Mouse (Mus musculus): ENCODE measurements around the gene Tmem42. TPM values are rescaled to one million over a fixed set of nuclear protein-coding genes. Genes with fewer than 3 reads are reported as not detected.

Tmem42 gene
- polyA plus RNA-seq (2012; rRNA removed) = 10.3 and 12.0 TPM in 2 replicates

- H3K4me1 ChIP-seq (ENCODE audit: control insufficient read depth, insufficient read depth, insufficient read length) = peaks cover 2% of the 10 kb centered on the region
- H3K36me3 ChIP-seq (ENCODE audit: control insufficient read depth, insufficient read depth, low read length) = no peaks in the 10 kb centered on the region
These were observed at the start of gene Tmem42 for GRCm38 (mm10) chr9:123020995-123021631. Tmem42 (plus strand) TSS chr9:123021326.

GRCm38 (mm10) chr9:122998406-122999192, 22.5 kb upstream of the Tmem42 start:
- TF ChIP-seq CTCF (IDR thresholded peaks at IDR 0.05; ENCODE audit: extremely low read depth, insufficient read depth, insufficient read length, insufficient replicate concordance) (no peak), POLR2A (IDR thresholded peaks at IDR 0.05; ENCODE audit: low read depth, low read length) (no peak)
- H3K4me3 ChIP-seq (ENCODE audit: extremely low read depth, insufficient read depth, insufficient read length) = no peak overlapping the region
- no peak overlapping the region for H3K27ac ChIP-seq (ENCODE audit: insufficient read depth, low read length)
- no peak for DNase-seq (ENCODE audit: low read depth in 1 of 2, low spot score in 2 of 2)
- H3K4me1 ChIP-seq (ENCODE audit: control insufficient read depth, insufficient read depth, insufficient read length) = peaks cover 6% of the 10 kb centered on the region
- no peaks in the 10 kb centered on the region; the same call in 1 of the 2 replicates for H3K36me3 ChIP-seq (ENCODE audit: control insufficient read depth, insufficient read depth, low read length)
- H3K27me3 ChIP-seq (ENCODE audit: control insufficient read depth, insufficient read depth, low read length) = no peaks in the 10 kb centered on the region
- WGBS = 25% methylated on average over 10 of the region's 10 CpGs

More at GRCm38 (mm10) chr9:123020995-123021631, at the start of gene Tmem42:
- DNase-seq (ENCODE audit: low read depth in 1 of 2, low spot score in 2 of 2) = peak; percentile 72 to 76
- Histone ChIP-seq H3K27ac (ENCODE audit: insufficient read depth, low read length) (peak within 1 kb of the TSS; percentile 90), H3K27me3 (ENCODE audit: control insufficient read depth, insufficient read depth, low read length) (no peaks in the 10 kb centered on the region), H3K4me3 (ENCODE audit: extremely low read depth, insufficient read depth, insufficient read length) (peak within 1 kb of the TSS; percentile 78)
- TF ChIP-seq CTCF (IDR thresholded peaks at IDR 0.05; ENCODE audit: extremely low read depth, insufficient read depth, insufficient read length, insufficient replicate concordance) = no peak
- TF ChIP-seq POLR2A (IDR thresholded peaks at IDR 0.05; ENCODE audit: low read depth, low read length) = peak; percentile 1; the same call in 1 of the 2 replicates
- under 1% methylated on average over 55 of the region's 69 CpGs for WGBS

GRCm38 (mm10) chr9:122999193-122999586, 21.9 kb upstream of the Tmem42 start:
- Histone ChIP-seq H3K4me3 (ENCODE audit: extremely low read depth, insufficient read depth, insufficient read length) (no peak overlapping the region), H3K27ac (ENCODE audit: insufficient read depth, low read length) (no peak overlapping the region), H3K36me3 (ENCODE audit: control insufficient read depth, insufficient read depth, low read length) (no peaks in the 10 kb centered on the region; the same call in 1 of the 2 replicates), H3K27me3 (ENCODE audit: control insufficient read depth, insufficient read depth, low read length) (no peaks in the 10 kb centered on the region), H3K4me1 (ENCODE audit: control insufficient read depth, insufficient read depth, insufficient read length) (peaks cover 6% of the 10 kb centered on the region)
- WGBS = 55% methylated on average over 4 of the region's 4 CpGs
- no peak for DNase-seq (ENCODE audit: low read depth in 1 of 2, low spot score in 2 of 2)
- no peak for TF ChIP-seq POLR2A (IDR thresholded peaks at IDR 0.05; ENCODE audit: low read depth, low read length)
- TF ChIP-seq CTCF (IDR thresholded peaks at IDR 0.05; ENCODE audit: extremely low read depth, insufficient read depth, insufficient read length, insufficient replicate concordance) = no peak

- Histone ChIP-seq H3K4me3 (ENCODE audit: extremely low read depth, insufficient read depth, insufficient read length) (no peak overlapping the region), H3K27me3 (ENCODE audit: control insufficient read depth, insufficient read depth, low read length) (no peaks in the 10 kb centered on the region), H3K36me3 (ENCODE audit: control insufficient read depth, insufficient read depth, low read length) (no peaks in the 10 kb centered on the region), H3K27ac (ENCODE audit: insufficient read depth, low read length) (no peak overlapping the region), H3K4me1 (ENCODE audit: control insufficient read depth, insufficient read depth, insufficient read length) (no peaks in the 10 kb centered on the region)
- no peak for DNase-seq (ENCODE audit: low read depth in 1 of 2, low spot score in 2 of 2)
- no peak for TF ChIP-seq POLR2A (IDR thresholded peaks at IDR 0.05; ENCODE audit: low read depth, low read length)
- TF ChIP-seq CTCF (IDR thresholded peaks at IDR 0.05; ENCODE audit: extremely low read depth, insufficient read depth, insufficient read length, insufficient replicate concordance) = no peak
- 100% methylated on average over 2 of the region's 2 CpGs for whole genome bisulfite sequencing
These were observed 16.4 kb upstream of the Tmem42 start for GRCm38 (mm10) chr9:123004718-123005117.

- WGBS = 96% methylated on average over 6 of the region's 6 CpGs
- no peaks in the 10 kb centered on the region for H3K4me1 ChIP-seq (ENCODE audit: control insufficient read depth, insufficient read depth, insufficient read length)
- H3K27me3 ChIP-seq (ENCODE audit: control insufficient read depth, insufficient read depth, low read length) = no peaks in the 10 kb centered on the region
- no peak overlapping the region for H3K27ac ChIP-seq (ENCODE audit: insufficient read depth, low read length)
- TF ChIP-seq POLR2A (IDR thresholded peaks at IDR 0.05; ENCODE audit: low read depth, low read length) (no peak), CTCF (IDR thresholded peaks at IDR 0.05; ENCODE audit: extremely low read depth, insufficient read depth, insufficient read length, insufficient replicate concordance) (no peak)
- H3K4me3 ChIP-seq (ENCODE audit: extremely low read depth, insufficient read depth, insufficient read length) = no peak overlapping the region
- H3K36me3 ChIP-seq (ENCODE audit: control insufficient read depth, insufficient read depth, low read length) = no peaks in the 10 kb centered on the region; the same call in 1 of the 2 replicates
- DNase-seq (ENCODE audit: low read depth in 1 of 2, low spot score in 2 of 2) = no peak
These were observed 15.1 kb upstream of the Tmem42 start for GRCm38 (mm10) chr9:123006071-123006470.

- Histone ChIP-seq H3K36me3 (ENCODE audit: control insufficient read depth, insufficient read depth, low read length) (no peaks in the 10 kb centered on the region), H3K4me1 (ENCODE audit: control insufficient read depth, insufficient read depth, insufficient read length) (peaks cover 2% of the 10 kb centered on the region), H3K4me3 (ENCODE audit: extremely low read depth, insufficient read depth, insufficient read length) (peak overlapping the region; percentile 66), H3K27me3 (ENCODE audit: control insufficient read depth, insufficient read depth, low read length) (no peaks in the 10 kb centered on the region), H3K27ac (ENCODE audit: insufficient read depth, low read length) (no peak overlapping the region; the same call in 1 of the 2 replicates)
- WGBS = 39% methylated on average over 19 of the region's 24 CpGs
- DNase-seq (ENCODE audit: low read depth in 1 of 2, low spot score in 2 of 2) = peak in 1 of 2 experiments; percentile 11
- TF ChIP-seq POLR2A (IDR thresholded peaks at IDR 0.05; ENCODE audit: low read depth, low read length) (no peak), CTCF (IDR thresholded peaks at IDR 0.05; ENCODE audit: extremely low read depth, insufficient read depth, insufficient read length, insufficient replicate concordance) (no peak)
These were observed 682 bp downstream of the Tmem42 start for GRCm38 (mm10) chr9:123021636-123022379.

All from spleen, adult 2 months (tissue).